Mouse (Mus musculus) brain, embryonic 18.5 days (tissue): Measurements from ENCODE around the gene Tmcc1.
"Not testable (repeated sequence)": the region's sequence is repeated elsewhere in the genome, so short reads cannot be mapped to it uniquely, and the experiment has no call there.

Source experiments
- DNase-seq: peaks from one replicate; pipeline ENCODE4 v3.0.0-alpha.2; 2012; ENCODE audit warnings: low read depth, low spot score

Tmcc1 gene

GRCm38 (mm10) chr6:116147386-116147785 lies 45.9 kb downstream of the Tmcc1 start:
- DNase-seq, result no peak

DNA sequence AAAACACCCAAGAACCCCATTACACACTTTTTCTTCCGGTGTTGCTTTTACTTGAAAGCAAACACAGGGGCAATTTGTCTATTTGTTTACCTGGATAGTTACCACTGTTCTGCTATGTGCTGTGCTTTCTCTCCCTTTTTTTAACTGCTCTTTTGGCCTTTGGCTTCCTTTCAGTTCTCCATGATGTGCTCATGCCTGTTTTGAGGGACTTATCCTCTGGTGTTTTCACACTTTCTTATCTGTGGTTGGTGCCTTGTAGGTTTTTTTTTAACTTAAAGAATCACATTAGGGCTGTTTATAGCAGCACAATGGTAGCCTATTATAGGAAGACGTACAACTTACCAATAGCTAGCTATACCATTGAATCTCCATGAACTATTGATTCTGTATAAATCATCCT lies 51.6 kb downstream of the Tmcc1 start:
- DNase-seq, result no peak

GRCm38 (mm10) chr6:116140782-116141181 lies 52.5 kb downstream of the Tmcc1 start:
- DNase-seq, result no peak

GRCm38 (mm10) chr6:116139143-116139856 lies 54.0 kb downstream of the Tmcc1 start:
- DNase-seq, result no peak

GRCm38 (mm10) chr6:116135971-116136632 lies 57.2 kb downstream of the Tmcc1 start:
- peak; percentile 10 for DNase-seq

DNA sequence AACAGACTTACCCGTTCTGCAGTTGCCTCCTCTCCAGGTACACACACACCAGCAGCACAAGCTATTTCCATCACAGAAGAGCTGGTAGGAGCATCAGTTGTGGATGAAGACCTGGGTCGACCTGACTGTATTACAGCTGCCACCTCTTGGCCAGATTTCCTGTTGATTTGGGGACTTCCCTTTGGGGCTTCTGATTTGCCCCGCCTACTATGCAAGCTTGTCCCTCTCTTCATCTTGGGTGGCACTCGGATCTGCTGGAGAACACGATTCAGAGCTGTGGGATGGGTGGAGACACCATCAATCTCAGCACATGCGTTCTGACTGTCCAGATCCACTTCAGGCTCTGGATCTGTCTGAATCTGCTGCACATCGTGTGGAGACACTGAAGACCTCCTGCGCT lies 59.5 kb downstream of the Tmcc1 start:
- no peak for DNase-seq

- no peak for DNase-seq
These were observed 61.5 kb downstream of the Tmcc1 start for GRCm38 (mm10) chr6:116131771-116132170.

DNA sequence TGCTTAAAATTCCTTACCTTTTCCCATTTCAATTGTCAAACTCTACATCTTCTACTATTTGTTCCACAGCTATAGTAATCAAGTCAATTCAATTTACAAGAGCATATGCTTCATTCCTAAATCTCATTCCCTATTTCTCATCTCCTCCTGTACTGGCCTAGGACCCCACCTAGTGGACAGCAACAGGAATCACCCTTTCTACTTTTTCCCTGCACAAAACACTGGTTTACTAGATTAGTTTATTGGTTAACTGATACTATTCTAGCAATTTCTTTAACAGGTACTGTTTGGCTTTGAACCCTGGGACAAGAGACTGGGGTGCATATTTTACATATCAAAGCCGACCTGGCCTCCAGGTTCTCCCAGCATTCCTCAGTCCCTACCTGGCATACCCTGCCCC lies 64.6 kb downstream of the Tmcc1 start:
- DNase-seq, result no peak

GRCm38 (mm10) chr6:116127918-116128443 lies 65.3 kb downstream of the Tmcc1 start:
- no peak for DNase-seq

DNA sequence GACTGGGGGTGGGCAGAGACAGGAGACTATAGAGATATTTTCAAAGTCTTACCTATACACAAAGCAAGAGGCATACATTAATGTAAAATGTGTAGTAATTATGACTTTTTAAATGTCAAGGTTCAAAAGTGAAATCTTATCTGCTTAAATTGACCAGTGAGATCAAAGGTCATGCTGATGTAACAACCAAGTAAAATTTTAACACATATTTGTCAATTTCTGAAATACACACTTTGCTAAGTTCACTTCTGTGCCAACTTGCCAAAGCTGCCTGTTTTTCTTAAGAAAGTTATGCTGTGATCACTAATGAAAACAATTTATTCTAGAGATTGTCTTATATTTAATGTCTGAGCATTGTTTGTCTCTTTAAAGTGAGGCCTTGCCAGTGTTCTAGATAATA lies 66.7 kb downstream of the Tmcc1 start:
- no peak for DNase-seq

DNA sequence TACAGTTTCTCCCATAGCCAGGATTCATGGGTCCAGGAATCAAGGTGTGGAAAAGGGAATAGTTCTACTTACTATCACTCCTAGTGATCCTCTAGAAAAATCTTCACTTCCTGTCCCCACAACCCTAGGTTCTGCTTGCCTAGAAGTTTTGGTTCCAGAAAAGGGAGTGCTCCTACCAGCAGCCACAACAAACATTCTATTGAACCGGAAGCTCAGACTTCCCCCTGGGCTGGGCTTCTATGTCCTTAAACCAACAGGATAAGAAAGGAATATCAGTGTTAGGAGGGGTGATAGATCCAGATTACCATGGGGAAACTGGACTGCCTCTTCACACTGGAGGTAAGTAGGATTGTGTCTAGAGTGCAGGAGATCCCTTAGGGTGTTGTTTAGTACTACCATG lies 70.4 kb downstream of the Tmcc1 start:
- DNase-seq, result no peak

- DNase-seq, result no peak
These were observed 73.6 kb downstream of the Tmcc1 start for GRCm38 (mm10) chr6:116119669-116120068.

DNA sequence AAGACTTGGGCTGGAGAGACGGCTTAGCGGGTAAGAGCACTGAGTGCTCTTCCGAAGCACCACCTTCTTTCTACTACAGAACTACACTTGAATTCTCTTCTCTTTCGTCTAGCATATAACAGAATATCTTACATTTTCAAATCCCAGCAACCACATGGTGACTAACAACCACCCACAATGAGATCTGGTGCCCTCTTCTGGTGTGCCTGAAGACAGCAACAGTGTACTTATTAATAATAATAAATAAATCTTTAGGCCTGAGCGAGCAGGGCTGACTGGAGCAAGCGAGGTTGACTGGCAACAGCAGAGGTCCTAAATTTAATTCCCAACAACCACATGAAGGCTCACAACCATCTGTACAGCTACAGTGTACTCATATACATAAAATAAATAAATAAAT lies 76.7 kb downstream of the Tmcc1 start:
- not testable (repeated sequence) for DNase-seq

GRCm38 (mm10) chr6:116110588-116110987 lies 82.7 kb downstream of the Tmcc1 start:
- no peak for DNase-seq

- peak; percentile 24 for DNase-seq
These were observed 85.6 kb downstream of the Tmcc1 start for GRCm38 (mm10) chr6:116107471-116108358.

- DNase-seq, result no peak
These were observed 86.3 kb downstream of the Tmcc1 start for GRCm38 (mm10) chr6:116106967-116107470.

- no peak for DNase-seq
These were observed 95.7 kb downstream of the Tmcc1 start for GRCm38 (mm10) chr6:116097579-116097978.

DNA sequence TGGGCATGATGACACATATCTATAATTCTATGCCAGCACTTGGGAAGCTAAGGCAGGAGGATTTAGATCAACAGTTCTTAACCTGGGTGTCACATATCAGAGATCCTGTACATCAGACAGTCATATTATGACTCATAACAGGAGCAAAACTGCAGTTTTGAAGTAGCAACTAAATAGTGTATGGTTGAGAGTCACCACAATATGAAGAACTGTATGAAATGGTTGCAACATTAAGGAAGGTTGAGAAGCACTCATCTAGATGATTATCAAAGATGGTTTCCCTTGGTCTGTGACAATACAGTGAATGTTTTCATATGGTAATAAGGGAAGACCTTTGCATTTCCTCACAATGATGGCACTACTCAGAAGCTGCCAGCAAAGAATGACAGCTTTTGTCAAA lies 103.9 kb downstream of the Tmcc1 start:
- no peak for DNase-seq

GRCm38 (mm10) chr6:116086036-116086435 lies 107.2 kb downstream of the Tmcc1 start:
- DNase-seq, result no peak

- no peak for DNase-seq
These were observed 111.0 kb downstream of the Tmcc1 start for GRCm38 (mm10) chr6:116082239-116082638.

DNA sequence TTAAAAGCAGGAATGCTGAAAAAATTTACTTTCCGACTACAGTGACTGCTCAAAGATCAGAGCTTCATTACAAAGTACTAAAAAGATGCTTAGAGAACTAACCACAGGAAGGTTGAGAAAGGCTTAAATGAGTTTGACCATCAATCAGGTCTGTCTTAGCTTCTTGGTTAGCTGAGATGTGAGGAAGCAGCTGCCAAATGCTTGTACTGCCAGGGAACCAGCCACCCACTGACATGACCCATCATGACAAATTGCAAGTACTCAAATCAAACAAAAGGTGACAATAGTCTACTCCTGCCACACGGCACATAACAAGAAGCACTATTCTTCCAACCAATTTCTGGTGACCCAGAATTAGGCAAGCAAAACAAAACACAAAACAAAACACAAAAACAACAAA lies 111.9 kb downstream of the Tmcc1 start:
- DNase-seq, result no peak

DNA sequence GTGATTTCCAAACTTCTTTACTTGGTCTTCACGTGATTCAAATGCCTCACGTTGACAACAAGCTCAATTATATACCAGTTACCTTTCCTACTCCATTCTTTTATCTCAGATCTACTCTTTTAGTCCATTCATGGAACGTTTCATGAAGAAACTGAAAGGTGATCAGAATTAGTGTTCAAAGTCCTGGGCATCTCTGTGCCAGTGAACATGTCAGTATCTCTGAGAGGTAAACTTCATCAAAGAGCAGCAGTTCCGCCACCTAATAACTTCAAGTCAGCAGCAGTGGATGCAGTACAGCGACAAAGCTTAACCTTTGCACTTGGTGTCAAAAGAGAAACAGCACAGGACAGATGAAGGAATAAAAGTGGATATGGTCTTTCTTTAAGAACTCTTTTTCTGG lies 112.5 kb downstream of the Tmcc1 start:
- DNase-seq, result no peak
